Mouse (Mus musculus) midbrain, embryonic 10.5 days (tissue): ENCODE measurements around the gene Rfc4. TPM values are rescaled to one million over a fixed set of nuclear protein-coding genes. Genes with fewer than 3 reads are reported as not detected.

Experiments used
- DNase-seq: peaks from one replicate; pipeline ENCODE4 v3.0.0-alpha.2; 2017; ENCODE audit warnings: low spot score
- H3K27ac ChIP-seq: fragments of 300-500 bp; sonication (generic); replicated peaks from 2 replicates; pipeline ENCODE4 v1.5.1; 2016; ENCODE audit warnings: mild to moderate bottlenecking
- H3K27me3 ChIP-seq: fragments of 300-500 bp; sonication (generic); 2 replicates; pipeline ENCODE4 v1.6.1; 2016; ENCODE audit warnings: low read depth, mild to moderate bottlenecking; ENCODE audit not compliant: poor library complexity, severe bottlenecking
- H3K36me3 ChIP-seq: fragments of 300-500 bp; sonication (generic); 2 replicates; pipeline ENCODE4 v1.6.1; 2016; ENCODE audit warnings: mild to moderate bottlenecking, moderate library complexity
- H3K4me1 ChIP-seq: fragments of 300-500 bp; sonication (generic); 2 replicates; pipeline ENCODE4 v1.6.1; 2016
- H3K4me3 ChIP-seq: fragments of 300-500 bp; sonication (generic); 2 replicates; pipeline ENCODE4 v1.5.1; 2016; ENCODE audit warnings: mild to moderate bottlenecking, moderate library complexity
- H3K9me3 ChIP-seq: fragments of 300-500 bp; sonication (generic); replicated peaks from 2 replicates; pipeline ENCODE4 v1.6.1; 2016; ENCODE audit warnings: mild to moderate bottlenecking
- WGBS: fragments of 180-500 bp; shearing (Covaris S2); methylation state at CpG from one replicate; pipeline ENCODE4 v1.1.7; 2016; 5-methylcytosine and 5-hydroxymethylcytosine counted together
- polyA plus RNA-seq: library from polyadenylated mRNA; unstranded; fragments of >200 nt; fragmentation: Nextera tagmentation; extraction: Ambion mirVana; gene quantifications from 2 replicates; pipeline ENCODE4 v1.2.1, GENCODE M21; 2016

Gene Rfc4
- 238 and 272 TPM in 2 replicates for polyA plus RNA-seq

GRCm38 (mm10) chr16:23127673-23128375 lies at the start of gene Rfc4:
Gene Rfc4 (minus strand): TSS chr16:23127737.
- no peaks in the 10 kb centered on the region for H3K9me3 ChIP-seq
- WGBS, result under 1% methylated on average over 51 of the region's 51 CpGs

GRCm38 (mm10) chr16:23175956-23176355 lies 48.4 kb upstream of the Rfc4 start:
- H3K27ac ChIP-seq, result no peak overlapping the region
- 73% methylated on average over 3 of the region's 3 CpGs for WGBS
- H3K4me1 ChIP-seq, result no peaks in the 10 kb centered on the region
- no peaks in the 10 kb centered on the region for H3K27me3 ChIP-seq
- DNase-seq, result no peak
- no peaks in the 10 kb centered on the region for H3K36me3 ChIP-seq
- peaks cover 4% of the 10 kb centered on the region; the same call in 1 of the 2 replicates for H3K9me3 ChIP-seq
- H3K4me3 ChIP-seq, result no peak overlapping the region

More at GRCm38 (mm10) chr16:23127673-23128375, at the start of gene Rfc4:
- DNase-seq, result peak; percentile 93
- Histone ChIP-seq H3K27me3 (no peaks in the 10 kb centered on the region), H3K36me3 (peaks cover 32% of the 10 kb centered on the region), H3K4me1 (peaks cover 26% of the 10 kb centered on the region), H3K4me3 (peak within 1 kb of the TSS; percentile 80), H3K27ac (peak within 1 kb of the TSS; percentile 97)

- Histone ChIP-seq H3K36me3 (no peaks in the 10 kb centered on the region), H3K27me3 (no peaks in the 10 kb centered on the region), H3K4me3 (no peak overlapping the region), H3K9me3 (peaks cover 4% of the 10 kb centered on the region; the same call in 1 of the 2 replicates), H3K4me1 (no peaks in the 10 kb centered on the region), H3K27ac (no peak overlapping the region)
- DNase-seq, result no peak
- 90% methylated on average over 5 of the region's 5 CpGs for WGBS
Observed at GRCm38 (mm10) chr16:23174855-23175254, 47.3 kb upstream of the Rfc4 start.

- Histone ChIP-seq H3K4me1 (no peaks in the 10 kb centered on the region), H3K27ac (no peak overlapping the region), H3K36me3 (no peaks in the 10 kb centered on the region), H3K4me3 (no peak overlapping the region), H3K27me3 (no peaks in the 10 kb centered on the region), H3K9me3 (peaks cover 4% of the 10 kb centered on the region; the same call in 1 of the 2 replicates)
- no peak for DNase-seq
- WGBS, result 92% methylated on average over 5 of the region's 5 CpGs
Observed at GRCm38 (mm10) chr16:23173904-23174303, 46.4 kb upstream of the Rfc4 start.

- H3K36me3 ChIP-seq, result no peaks in the 10 kb centered on the region
- no peaks in the 10 kb centered on the region for H3K27me3 ChIP-seq
- WGBS, result 89% methylated on average over 3 of the region's 3 CpGs
- no peak overlapping the region for H3K27ac ChIP-seq
- no peak overlapping the region for H3K4me3 ChIP-seq
- no peak for DNase-seq
- H3K9me3 ChIP-seq, result peaks cover 4% of the 10 kb centered on the region; the same call in 1 of the 2 replicates
- H3K4me1 ChIP-seq, result no peaks in the 10 kb centered on the region
Observed at GRCm38 (mm10) chr16:23170813-23171212, 43.3 kb upstream of the Rfc4 start.

- WGBS, result 85% methylated on average over 5 of the region's 5 CpGs
Observed at GRCm38 (mm10) chr16:23167079-23167478, 39.5 kb upstream of the Rfc4 start.

GRCm38 (mm10) chr16:23166646-23167045 lies 39.1 kb upstream of the Rfc4 start:
- no peak overlapping the region for H3K27ac ChIP-seq
- DNase-seq, result no peak
- no peaks in the 10 kb centered on the region for H3K36me3 ChIP-seq
- H3K4me3 ChIP-seq, result no peak overlapping the region
- no peaks in the 10 kb centered on the region for H3K9me3 ChIP-seq
- WGBS, result 92% methylated on average over 1 of the region's 1 CpGs
- no peaks in the 10 kb centered on the region for H3K4me1 ChIP-seq
- no peaks in the 10 kb centered on the region for H3K27me3 ChIP-seq

More at GRCm38 (mm10) chr16:23167079-23167478, 39.5 kb upstream of the Rfc4 start:
- Histone ChIP-seq H3K27ac (no peak overlapping the region), H3K4me3 (no peak overlapping the region), H3K27me3 (no peaks in the 10 kb centered on the region), H3K36me3 (no peaks in the 10 kb centered on the region), H3K4me1 (no peaks in the 10 kb centered on the region), H3K9me3 (no peaks in the 10 kb centered on the region)
- no peak for DNase-seq

GRCm38 (mm10) chr16:23165441-23165840 lies 37.9 kb upstream of the Rfc4 start:
- Histone ChIP-seq H3K4me1 (no peaks in the 10 kb centered on the region), H3K4me3 (no peak overlapping the region), H3K27me3 (no peaks in the 10 kb centered on the region), H3K9me3 (no peaks in the 10 kb centered on the region), H3K27ac (no peak overlapping the region), H3K36me3 (no peaks in the 10 kb centered on the region)
- no peak for DNase-seq
- WGBS, result 57% methylated on average over 9 of the region's 9 CpGs

- no peak for DNase-seq
- 76% methylated on average over 6 of the region's 6 CpGs for WGBS
- no peaks in the 10 kb centered on the region for H3K27me3 ChIP-seq
- no peak overlapping the region for H3K4me3 ChIP-seq
- H3K27ac ChIP-seq, result no peak overlapping the region
- no peaks in the 10 kb centered on the region for H3K36me3 ChIP-seq
- H3K9me3 ChIP-seq, result no peaks in the 10 kb centered on the region
- H3K4me1 ChIP-seq, result no peaks in the 10 kb centered on the region
Observed at GRCm38 (mm10) chr16:23164443-23164842, 36.9 kb upstream of the Rfc4 start.

GRCm38 (mm10) chr16:23162116-23162515 lies 34.6 kb upstream of the Rfc4 start:
- H3K36me3 ChIP-seq, result no peaks in the 10 kb centered on the region
- peaks cover 3% of the 10 kb centered on the region; the same call in 1 of the 2 replicates for H3K4me1 ChIP-seq
- no peak for DNase-seq
- no peak overlapping the region for H3K4me3 ChIP-seq
- no peaks in the 10 kb centered on the region for H3K9me3 ChIP-seq
- 86% methylated on average over 3 of the region's 3 CpGs for whole genome bisulfite sequencing
- no peaks in the 10 kb centered on the region for H3K27me3 ChIP-seq
- H3K27ac ChIP-seq, result no peak overlapping the region

GRCm38 (mm10) chr16:23159749-23160148 lies 32.2 kb upstream of the Rfc4 start:
- Histone ChIP-seq H3K4me3 (no peak overlapping the region), H3K9me3 (no peaks in the 10 kb centered on the region), H3K27ac (no peak overlapping the region), H3K4me1 (peaks cover 3% of the 10 kb centered on the region; the same call in 1 of the 2 replicates), H3K27me3 (no peaks in the 10 kb centered on the region), H3K36me3 (no peaks in the 10 kb centered on the region)
- 72% methylated on average over 2 of the region's 2 CpGs for WGBS
- no peak for DNase-seq

- Histone ChIP-seq H3K27ac (no peak overlapping the region), H3K4me1 (peaks cover 3% of the 10 kb centered on the region; the same call in 1 of the 2 replicates), H3K27me3 (no peaks in the 10 kb centered on the region), H3K36me3 (no peaks in the 10 kb centered on the region), H3K9me3 (no peaks in the 10 kb centered on the region), H3K4me3 (no peak overlapping the region)
- no peak for DNase-seq
- 72% methylated on average over 2 of the region's 2 CpGs for WGBS
Observed at GRCm38 (mm10) chr16:23158957-23159356, 31.4 kb upstream of the Rfc4 start.

- Histone ChIP-seq H3K36me3 (no peaks in the 10 kb centered on the region), H3K9me3 (no peaks in the 10 kb centered on the region), H3K27me3 (no peaks in the 10 kb centered on the region), H3K27ac (no peak overlapping the region), H3K4me3 (no peak overlapping the region), H3K4me1 (peaks cover 3% of the 10 kb centered on the region; the same call in 1 of the 2 replicates)
- no peak for DNase-seq
- 85% methylated on average over 7 of the region's 7 CpGs for WGBS
Observed at GRCm38 (mm10) chr16:23158292-23158691, 30.8 kb upstream of the Rfc4 start.
